Mouse (Mus musculus): ENCODE data around the gene Ablim1. TPM values are rescaled to one million over a fixed set of nuclear protein-coding genes. Genes with fewer than 3 reads are reported as not detected.

Ablim1 gene
- total RNA-seq, 2 experiments from 2014 or later, result 81.9 to 87.6 TPM

DNA sequence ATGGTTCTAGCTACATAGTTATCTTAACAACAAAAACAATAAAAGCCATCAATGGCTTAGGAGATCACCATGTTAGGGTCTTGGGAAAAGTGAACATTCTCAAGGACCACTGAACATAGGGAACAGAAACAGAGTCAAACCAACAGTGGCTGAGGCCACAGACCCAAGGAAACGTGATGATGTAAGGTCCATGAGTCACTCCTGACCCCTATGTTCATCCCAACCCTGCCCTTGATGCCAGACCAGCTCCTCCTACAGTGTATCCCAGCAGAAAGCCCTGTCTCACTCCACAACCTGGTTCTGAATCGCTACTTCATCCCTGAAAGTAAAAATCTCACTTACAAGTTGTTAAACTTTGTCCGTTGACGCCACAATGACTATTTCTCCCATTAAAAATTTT, 86.1 kb downstream of the Ablim1 start:
- no peak for DNase-seq (ENCODE audit: low spot score in 2 of 2)

- DNase-seq (ENCODE audit: low spot score in 2 of 2), result no peak
Measured at GRCm38 (mm10) chr19:57224390-57224789, 90.3 kb downstream of the Ablim1 start.

DNA sequence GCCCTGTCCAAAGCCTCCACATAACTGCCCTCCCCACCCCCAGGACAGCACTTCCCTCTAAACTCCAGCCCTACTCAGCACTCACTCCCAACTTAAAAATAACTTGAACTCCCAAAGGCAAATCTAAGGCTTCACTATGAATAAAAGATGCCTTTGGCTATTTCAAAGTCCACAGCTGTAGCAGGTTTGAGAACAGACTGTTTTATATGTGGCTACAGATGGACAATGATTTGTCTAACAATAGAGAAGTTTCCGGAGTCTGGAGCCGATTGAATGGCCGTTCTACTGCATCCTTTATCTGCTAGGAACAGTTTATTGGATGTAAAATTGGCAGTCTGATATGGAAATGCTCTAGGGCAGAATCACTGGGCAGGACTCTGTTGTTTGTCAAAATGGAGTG, 91.0 kb downstream of the Ablim1 start:
- no peak for DNase-seq (ENCODE audit: low spot score in 2 of 2)

- no peak for DNase-seq (ENCODE audit: low spot score in 2 of 2)
Measured at GRCm38 (mm10) chr19:57222657-57223056, 92.1 kb downstream of the Ablim1 start.

DNA sequence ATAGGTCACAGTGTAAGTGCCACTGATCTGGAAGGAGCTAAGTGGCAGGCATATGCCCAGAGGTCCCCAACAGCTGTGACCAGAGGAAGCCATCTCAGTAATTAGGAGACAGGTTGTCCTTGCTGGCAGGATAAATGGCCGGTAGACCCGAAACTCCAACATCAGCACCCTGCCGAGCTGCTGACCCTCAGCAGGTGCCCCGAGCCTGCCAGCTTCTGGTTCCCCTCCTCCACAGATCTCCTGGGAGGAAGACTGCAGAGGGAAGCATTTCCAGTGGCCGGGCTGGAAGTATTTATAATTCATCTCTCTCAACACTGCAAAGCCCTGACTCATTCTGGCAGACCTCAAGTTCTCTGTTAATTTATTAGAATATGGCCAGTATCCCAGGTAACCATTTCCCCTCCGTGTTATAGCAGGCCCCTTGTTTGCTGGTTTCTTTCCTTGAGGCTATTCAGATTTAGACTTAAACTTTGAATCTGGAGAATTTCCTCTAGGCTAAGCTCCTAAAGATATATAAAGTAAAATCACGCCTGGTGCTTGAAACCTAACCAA, 93.0 kb downstream of the Ablim1 start:
- no peak for DNase-seq (ENCODE audit: low spot score in 2 of 2)

DNA sequence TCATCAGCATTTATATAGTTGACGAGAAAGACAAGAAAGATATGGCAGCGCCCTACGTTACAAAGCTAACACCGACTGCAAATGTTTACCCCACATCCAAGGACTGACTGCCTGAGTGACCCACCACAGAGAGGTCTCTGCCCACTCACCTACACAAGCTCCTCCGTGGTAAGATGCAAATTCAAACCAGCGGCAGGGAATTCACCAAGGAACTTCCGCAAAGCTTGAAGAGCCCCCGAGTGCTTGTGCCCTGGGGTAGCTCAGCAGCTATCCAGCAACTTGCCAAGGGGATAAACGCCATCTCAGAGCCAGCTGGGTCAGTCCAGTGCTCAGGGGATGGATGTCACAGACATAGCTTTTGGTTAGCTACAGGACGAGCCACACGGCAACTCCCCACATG, 95.0 kb downstream of the Ablim1 start:
- DNase-seq (ENCODE audit: low spot score in 2 of 2), result no peak

GRCm38 (mm10) chr19:57217161-57217560, 97.6 kb downstream of the Ablim1 start:
- DNase-seq (ENCODE audit: low spot score in 2 of 2), result no peak

DNA sequence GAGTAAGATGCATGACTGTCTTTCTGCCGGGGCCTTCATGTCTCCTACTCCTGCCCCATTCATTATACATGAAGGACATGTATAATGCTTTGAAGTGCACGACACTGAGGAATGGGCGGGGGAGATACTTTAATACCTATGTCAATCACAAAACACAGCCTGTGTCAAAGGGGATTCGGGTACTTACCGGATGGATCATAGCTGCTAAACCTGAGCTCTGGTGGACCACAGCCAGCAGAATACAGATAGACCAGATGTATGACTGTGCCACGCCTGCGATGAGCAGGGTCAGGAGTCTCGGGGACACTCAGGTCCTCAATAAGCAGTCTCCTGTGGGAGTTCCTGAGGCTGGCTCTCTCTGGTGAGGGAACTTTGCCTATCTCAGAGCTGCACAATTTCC, 99.2 kb downstream of the Ablim1 start:
- no peak for DNase-seq (ENCODE audit: low spot score in 2 of 2)

- no peak for DNase-seq (ENCODE audit: low spot score in 2 of 2)
Measured at GRCm38 (mm10) chr19:57212406-57212805, 102.3 kb downstream of the Ablim1 start.

GRCm38 (mm10) chr19:57211444-57212111, 103.1 kb downstream of the Ablim1 start:
- DNase-seq (ENCODE audit: low spot score in 2 of 2), result peak; percentile 47 to 58

DNA sequence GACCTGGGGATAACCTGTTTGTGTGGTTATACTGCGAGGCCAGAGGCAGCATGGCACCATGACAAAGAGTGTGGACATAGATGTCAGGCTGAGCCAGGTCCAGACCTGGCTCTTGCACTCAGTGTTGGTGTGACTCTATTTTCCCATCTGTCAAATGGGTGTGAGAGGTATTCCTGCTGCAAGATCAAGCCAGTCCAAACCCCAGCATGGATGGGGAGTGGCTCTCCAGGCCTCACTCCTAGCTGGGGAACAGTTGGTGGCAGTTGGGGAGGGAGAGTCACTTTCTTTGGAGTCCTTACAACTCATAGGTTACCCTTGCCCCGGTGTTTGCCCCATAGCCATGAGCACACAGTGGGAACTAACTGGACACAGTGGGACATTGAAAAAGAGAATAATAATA, 103.8 kb downstream of the Ablim1 start:
- no peak for DNase-seq (ENCODE audit: low spot score in 2 of 2)

GRCm38 (mm10) chr19:57204101-57204500, 110.6 kb downstream of the Ablim1 start:
- DNase-seq (ENCODE audit: low spot score in 2 of 2), result no peak

DNA sequence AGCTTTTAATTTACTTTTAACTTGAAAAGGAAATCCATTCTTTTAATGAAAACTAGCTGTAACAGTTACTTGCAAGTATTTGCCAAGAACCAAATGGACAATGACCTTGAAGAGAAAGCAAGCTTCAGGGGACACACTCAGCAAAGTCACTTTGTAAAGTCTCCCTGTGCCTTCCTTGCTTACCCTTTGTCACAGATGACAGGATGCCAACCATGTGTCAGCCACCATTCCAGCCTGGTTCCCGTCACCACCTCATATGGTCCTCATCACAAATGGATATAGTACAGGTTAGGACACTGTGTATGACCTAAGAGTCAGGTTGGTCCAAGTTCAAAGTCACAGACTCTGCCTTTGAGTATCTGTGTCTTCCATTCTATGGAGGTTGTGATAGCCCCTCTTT, 112.2 kb downstream of the Ablim1 start:
- no peak for DNase-seq (ENCODE audit: low spot score in 2 of 2)

DNA sequence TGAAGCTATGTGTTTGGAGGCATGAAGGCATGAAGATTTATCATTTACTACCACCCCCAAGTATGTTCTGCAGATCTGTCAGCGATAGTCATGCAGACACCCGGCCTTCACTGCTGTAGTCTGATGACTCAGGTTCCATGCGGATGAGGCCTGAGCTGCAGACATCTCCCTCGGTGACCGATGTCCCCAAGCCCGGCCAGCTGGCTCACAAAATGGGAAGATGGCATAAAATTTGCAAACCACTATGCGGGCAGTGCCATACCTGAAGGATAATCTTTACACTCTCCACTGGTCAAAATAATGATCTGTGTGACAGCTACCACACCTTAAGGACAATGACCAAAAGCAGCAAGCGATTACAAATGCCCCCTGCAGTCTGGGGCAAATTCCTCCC, 113.6 kb downstream of the Ablim1 start:
- no peak for DNase-seq (ENCODE audit: low spot score in 2 of 2)

GRCm38 (mm10) chr19:57200477-57201089, 114.1 kb downstream of the Ablim1 start:
- DNase-seq (ENCODE audit: low spot score in 2 of 2), result no peak

DNA sequence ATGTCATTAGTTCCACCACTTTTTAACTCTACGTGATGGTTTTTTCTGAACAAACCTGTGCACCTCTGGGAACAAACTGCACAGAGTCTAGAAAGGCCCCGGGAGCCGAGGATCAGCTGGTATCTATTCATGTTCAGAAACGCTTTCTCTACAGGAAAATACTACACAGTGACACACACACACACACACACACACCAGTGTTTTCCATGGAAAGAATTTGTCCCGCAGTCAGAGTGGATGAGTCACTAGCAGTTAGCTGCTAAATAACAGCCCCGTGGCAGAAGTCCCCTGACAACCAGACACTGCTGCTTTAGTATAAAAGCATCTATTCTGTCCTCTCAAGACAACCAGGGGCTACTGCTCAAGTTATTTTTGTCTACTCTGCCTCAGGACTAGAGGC, 115.4 kb downstream of the Ablim1 start:
- DNase-seq (ENCODE audit: low spot score in 2 of 2), result no peak

- no peak for DNase-seq (ENCODE audit: low spot score in 2 of 2)
Measured at GRCm38 (mm10) chr19:57198531-57198930, 116.2 kb downstream of the Ablim1 start.

DNA sequence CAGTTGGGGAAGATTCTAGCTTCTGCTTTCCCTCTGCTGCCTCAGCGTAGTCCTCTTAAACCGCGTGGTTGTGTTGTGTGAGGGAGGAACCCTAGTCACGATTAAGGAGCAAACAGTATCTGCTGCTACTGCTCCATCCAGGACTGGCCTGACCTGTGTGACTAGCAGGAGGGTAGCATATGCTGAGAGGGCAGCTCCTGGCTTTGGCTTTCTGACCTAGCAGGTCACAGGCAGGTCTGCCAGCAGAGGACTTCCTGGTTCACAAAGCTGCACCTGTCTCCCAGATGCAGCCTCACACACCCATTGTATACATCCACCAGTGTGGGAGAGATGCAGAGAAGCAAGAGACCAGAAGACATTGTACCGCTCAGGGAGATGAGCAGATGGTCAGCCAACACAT, 116.7 kb downstream of the Ablim1 start:
- peak in 1 of 2 experiments; percentile 30 for DNase-seq (ENCODE audit: low spot score in 2 of 2)

GRCm38 (mm10) chr19:57197043-57197817, 117.5 kb downstream of the Ablim1 start:
- peak; percentile 39 to 50 for DNase-seq (ENCODE audit: low spot score in 2 of 2)

DNA sequence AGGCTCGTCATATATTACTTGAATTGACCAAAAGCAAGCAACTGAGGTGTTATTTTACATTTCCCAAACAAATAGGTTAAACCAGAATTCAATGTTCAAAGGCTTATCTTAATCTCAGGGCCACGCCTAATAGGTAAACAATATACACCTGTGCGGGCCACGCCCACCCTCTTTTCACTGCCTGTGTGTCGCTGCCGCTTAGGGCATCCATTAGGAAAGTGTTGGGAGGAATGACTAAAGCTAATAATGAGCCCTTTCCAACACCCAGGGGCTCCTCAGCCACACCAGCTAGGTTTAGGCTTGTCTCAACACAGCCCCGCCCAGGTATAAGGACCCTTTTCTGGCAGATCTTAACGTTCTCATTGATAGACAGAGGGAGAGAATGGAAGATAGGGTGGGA, 118.1 kb downstream of the Ablim1 start:
- DNase-seq (ENCODE audit: low spot score in 2 of 2), result no peak

- no peak for DNase-seq (ENCODE audit: low spot score in 2 of 2)
Measured at GRCm38 (mm10) chr19:57195169-57195930, 119.4 kb downstream of the Ablim1 start.

Measured in layer of hippocampus, postnatal 10 days (tissue).